Mouse (Mus musculus) monocyte, adult 2 months (primary cell): Measurements from ENCODE around the gene Zfp691.

Experiments
- DNase-seq, 2 experiments: peaks; one replicate each; pipeline ENCODE4 v3.0.0; 2022; ENCODE audit warnings: low spot score in 2 of 2, low read depth in 1 of 2

Zfp691 gene

DNA sequence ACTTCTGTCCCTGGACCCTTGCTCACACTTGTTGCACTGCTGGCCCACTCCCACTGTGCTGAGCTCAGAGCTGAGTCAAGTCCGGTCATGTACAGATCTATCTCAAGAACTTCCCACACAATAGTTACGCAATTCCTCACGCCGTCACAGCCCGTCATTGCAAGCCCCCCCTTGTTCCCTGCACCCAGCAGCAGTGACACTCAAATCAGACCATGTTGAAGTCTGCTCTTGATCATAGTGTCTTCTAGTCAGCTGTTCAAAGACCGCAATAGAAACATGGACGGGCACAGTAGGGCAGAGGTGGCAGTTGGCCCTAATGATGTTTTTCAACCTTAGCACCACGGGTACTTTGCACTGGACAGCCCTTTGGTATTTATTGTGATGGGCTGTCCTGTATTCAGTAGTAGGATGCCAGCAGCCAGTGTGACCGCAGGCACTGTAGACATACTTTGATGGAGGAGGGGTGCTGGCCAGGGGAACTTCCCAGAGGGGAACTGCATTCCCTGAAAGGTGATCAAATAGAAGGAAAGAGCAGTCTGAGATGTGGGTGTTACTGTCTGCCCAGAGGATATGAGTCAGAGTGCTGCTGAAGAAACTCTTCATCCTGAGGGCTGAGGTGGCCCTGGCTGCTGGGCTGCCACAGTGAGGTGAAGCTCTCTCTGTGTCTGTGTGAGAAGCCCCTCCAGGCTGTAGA is 48.3 kb downstream of the Zfp691 start:
- DNase-seq = peak in 1 of 2 experiments; percentile 54

GRCm38 (mm10) chr4:119124771-119125273 is 49.2 kb downstream of the Zfp691 start:
- DNase-seq = no peak

GRCm38 (mm10) chr4:119121249-119121648 is 52.7 kb downstream of the Zfp691 start:
- no peak for DNase-seq

- DNase-seq = no peak
Observed at GRCm38 (mm10) chr4:119120095-119120494, 53.9 kb downstream of the Zfp691 start.
